Mouse (Mus musculus): Measurements from ENCODE around the gene Atp5g1.

Gene Atp5g1

DNA sequence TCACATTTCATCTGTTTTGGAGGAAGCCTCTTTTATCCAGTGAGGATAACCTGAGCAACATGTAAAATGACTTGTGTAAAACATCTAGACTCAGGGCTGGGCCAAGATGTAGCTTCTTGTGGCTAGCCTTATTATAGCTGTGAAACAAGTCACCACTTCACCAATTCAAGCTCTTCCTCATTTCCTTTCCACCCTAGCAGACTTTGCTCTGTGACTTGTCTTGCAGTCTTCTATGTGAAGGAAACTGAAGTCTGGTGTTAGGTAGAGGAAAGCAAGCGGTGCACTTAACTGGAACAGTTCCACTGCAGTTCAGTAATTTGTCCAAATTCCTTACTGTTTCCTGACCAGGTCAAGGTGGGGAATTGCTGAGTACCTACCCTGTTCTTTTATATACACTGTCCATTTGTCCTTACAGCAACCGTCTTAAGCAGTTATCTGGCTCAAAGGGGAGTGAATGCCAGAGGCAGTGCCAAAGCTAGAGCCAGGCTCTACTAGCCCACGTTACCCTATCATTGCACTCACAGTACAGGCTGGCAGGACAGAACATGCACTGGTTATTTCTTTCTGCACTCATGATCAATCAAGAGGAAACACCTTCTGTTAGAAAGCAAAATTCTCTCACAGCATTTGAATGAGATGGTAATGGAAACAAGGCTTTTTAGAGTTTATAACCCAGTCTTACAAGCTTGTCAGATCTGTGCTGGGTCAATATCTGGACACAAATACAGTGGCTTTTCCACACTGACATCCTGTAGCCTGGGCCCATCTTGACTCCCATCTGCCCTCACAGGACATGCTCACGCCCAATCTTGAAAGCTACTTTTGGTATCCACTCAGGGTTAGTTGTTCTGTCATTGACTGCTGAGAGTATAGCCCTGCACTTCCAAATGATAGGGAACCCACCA is 27.7 kb downstream of the Atp5g1 start:
- CTCF ChIA-PET = interaction anchor here in 1 of 4 experiments (0.5 to 0.6 kb wide), 2 partner anchors 58 to 485 kb away, joined by 3 read pairs; no protein-coding TSS in a partner anchor
- POLR2A ChIA-PET = interaction anchor here (0.5 to 6.7 kb wide), 13 partner anchors 10 to 735 kb away, joined by 3 to 45 read pairs (median 4); partner anchors contain the start of genes Atp5g1 (in 2 of the 4), Snf8 (in 1 of the 4) and Ube2z (in 1 of the 4)

DNA sequence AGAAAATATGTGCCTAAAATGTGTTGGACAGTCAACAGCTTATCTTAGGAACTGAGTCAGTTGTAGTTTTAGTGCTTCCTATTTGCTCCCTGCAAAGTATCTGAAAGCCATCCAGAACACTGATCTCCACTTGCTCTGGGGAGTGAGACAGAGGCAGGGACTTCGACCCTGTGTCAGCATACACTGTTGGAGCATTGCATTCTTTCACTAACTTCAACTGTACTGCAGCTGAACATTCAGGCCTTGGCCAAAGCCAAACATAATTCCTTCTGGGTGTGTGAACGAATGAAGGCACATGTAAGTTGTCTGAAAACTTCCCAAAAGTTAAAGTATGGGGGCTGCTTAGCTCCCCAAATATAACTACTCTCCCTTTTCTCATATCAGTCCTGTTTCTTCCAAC is 28.7 kb downstream of the Atp5g1 start:
- POLR2A ChIA-PET = interaction anchor here in 3 of 4 experiments (0.6 to 6.7 kb wide), 7 partner anchors 10 to 29 kb away, joined by 3 to 45 read pairs (median 10); partner anchors contain the start of genes Atp5g1 (in 1 of the 3), Snf8 (in 1 of the 3) and Ube2z (in 1 of the 3)
- CTCF ChIA-PET = interaction anchor here in 1 of 4 experiments (0.8 kb wide), 1 partner anchor 19 kb away, joined by 3 read pairs; no protein-coding TSS in a partner anchor

GRCm38 (mm10) chr11:96046028-96046427 is 29.4 kb downstream of the Atp5g1 start:
- POLR2A ChIA-PET = interaction anchor here in 3 of 4 experiments (0.6 to 6.7 kb wide), 9 partner anchors 9 to 66 kb away, joined by 3 to 45 read pairs (median 12); partner anchors contain the start of genes Atp5g1 (in 1 of the 3), Snf8 (in 1 of the 3) and Ube2z (in 1 of the 3)
- CTCF ChIA-PET = interaction anchor here in 1 of 4 experiments (0.8 to 1.5 kb wide), 2 partner anchors 20 to 65 kb away, joined by 3 read pairs; no protein-coding TSS in a partner anchor

DNA sequence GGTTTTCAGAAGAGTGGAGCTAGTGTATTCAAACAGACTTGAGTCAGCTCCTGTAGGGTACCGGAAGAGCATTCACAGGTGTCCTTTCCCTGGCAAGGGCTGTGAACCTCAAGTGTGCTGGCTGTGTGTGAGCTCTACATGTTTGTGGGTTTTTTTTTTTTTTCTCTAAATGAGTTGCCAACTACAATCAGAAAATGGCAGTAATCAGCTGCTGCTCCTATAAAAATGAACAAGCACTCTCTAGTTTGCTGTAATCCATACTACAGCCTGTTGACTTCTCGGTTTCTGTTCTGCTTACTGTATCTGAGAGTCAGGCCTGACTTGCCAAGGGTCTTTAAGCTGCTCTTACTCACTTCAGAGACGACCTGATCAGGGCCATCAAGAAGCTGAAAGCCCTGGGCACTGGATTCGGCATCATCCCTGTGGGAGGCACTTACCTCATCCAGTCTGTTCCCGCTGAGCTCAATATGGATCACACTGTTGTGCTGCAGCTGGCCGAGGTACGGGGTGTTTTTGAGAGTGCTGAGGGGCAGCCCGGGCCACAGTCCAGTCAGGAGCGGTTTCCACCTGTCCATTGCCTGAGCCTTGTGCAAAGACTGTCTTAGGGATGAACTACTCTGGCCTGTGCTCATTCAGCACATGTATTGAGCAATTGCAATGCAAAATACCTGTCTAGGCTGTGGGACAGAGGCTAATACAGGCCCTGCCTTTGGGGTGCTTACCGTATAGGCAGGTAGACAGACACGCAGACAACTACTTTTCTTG is 30.5 kb downstream of the Atp5g1 start:
- POLR2A ChIA-PET = interaction anchor here (0.5 to 6.7 kb wide), 23 partner anchors 8 to 765 kb away, joined by 3 to 45 read pairs (median 4); partner anchors contain the start of genes Snf8 (in 3 of the 4), Ube2z (in 2 of the 4) and Atp5g1 (in 1 of the 4)
- CTCF ChIA-PET = interaction anchor here in 3 of 4 experiments (0.6 to 1.5 kb wide), 5 partner anchors 10 to 1439 kb away, joined by 3 to 9 read pairs (median 3); partner anchors contain the start of gene Snf8 (in 1 of the 3)

DNA sequence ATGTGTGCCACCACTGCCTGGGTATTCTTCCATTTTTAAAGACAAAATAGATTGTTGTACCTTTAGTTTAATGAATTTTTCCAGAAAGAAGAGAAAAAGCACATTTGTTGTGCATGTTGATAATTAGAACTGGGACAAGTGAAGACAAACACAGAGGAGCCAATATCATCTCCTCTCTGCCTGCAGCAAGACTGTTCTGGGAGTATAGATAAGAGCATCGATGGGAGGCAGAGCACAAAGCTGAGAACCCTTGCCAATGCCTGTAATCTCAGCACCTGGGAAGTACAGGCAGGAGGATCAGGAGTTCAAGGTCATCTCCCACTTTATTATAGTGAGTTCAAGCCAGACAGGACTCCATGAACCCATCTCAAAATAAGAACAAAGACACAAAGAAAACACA is 36.9 kb downstream of the Atp5g1 start:
- ChIA-PET POLR2A (interaction anchor here in 2 of 4 experiments (1.0 to 1.2 kb wide), 2 partner anchors 11 to 58 kb away, joined by 3 to 7 read pairs; no protein-coding TSS in a partner anchor), CTCF (no interaction called here)

DNA sequence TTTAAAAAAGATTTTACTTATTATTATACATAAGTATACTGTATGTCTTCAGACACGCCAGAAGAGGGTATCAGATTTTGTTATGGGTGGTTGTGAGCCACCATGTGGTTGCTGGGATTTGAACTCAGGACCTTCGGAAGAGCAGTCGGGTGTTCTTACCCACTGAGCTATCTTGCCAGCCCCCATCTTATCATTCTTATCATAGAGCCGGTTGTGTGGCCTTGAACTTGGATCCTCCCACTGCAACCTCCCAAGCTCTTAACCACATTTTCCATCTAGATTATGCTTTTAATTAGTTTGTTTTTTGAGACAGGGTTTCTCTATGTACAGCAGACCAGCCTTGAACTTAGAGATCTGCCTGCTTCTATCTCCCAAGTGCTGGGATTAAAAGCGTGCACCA is 38.0 kb downstream of the Atp5g1 start:
- ChIA-PET CTCF (no interaction called here), POLR2A (interaction anchor here in 3 of 4 experiments (0.6 to 1.4 kb wide), 6 partner anchors 9 to 656 kb away, joined by 3 to 10 read pairs (median 6); no protein-coding TSS in a partner anchor)

- POLR2A ChIA-PET = interaction anchor here (0.6 to 2.5 kb wide), 87 partner anchors 9 to 1679 kb away, joined by 3 to 45 read pairs (median 4); partner anchors contain the start of genes Abi3 (in 2 of the 4), Atp5g1 (in 2 of the 4), B4galnt2 (in 2 of the 4) and Igf2bp1 (in 2 of the 4)
- CTCF ChIA-PET = interaction anchor here (0.6 to 2.1 kb wide), 22 partner anchors 10 to 514 kb away, joined by 3 to 13 read pairs (median 3); partner anchors contain the start of gene Atp5g1 (in 3 of the 4)
These were observed 40.3 kb downstream of the Atp5g1 start for GRCm38 (mm10) chr11:96035133-96035532.

GRCm38 (mm10) chr11:96034596-96035052 is 40.8 kb downstream of the Atp5g1 start, which contains the start of gene Snf8:
TSS of gene Snf8 (plus strand) at chr11:96034885.
- ChIA-PET POLR2A (interaction anchor here (0.5 to 2.5 kb wide), 116 partner anchors 9 to 1680 kb away, joined by 3 to 45 read pairs (median 4); partner anchors contain the start of genes Atp5g1 (in 3 of the 4), Abi3 (in 2 of the 4), B4galnt2 (in 2 of the 4) and Igf2bp1 (in 2 of the 4)), CTCF (interaction anchor here (0.6 to 2.1 kb wide), 35 partner anchors 10 to 1065 kb away, joined by 3 to 13 read pairs (median 3); partner anchors contain the start of genes Atp5g1 (in 3 of the 4) and Slc35b1 (in 1 of the 4))

DNA sequence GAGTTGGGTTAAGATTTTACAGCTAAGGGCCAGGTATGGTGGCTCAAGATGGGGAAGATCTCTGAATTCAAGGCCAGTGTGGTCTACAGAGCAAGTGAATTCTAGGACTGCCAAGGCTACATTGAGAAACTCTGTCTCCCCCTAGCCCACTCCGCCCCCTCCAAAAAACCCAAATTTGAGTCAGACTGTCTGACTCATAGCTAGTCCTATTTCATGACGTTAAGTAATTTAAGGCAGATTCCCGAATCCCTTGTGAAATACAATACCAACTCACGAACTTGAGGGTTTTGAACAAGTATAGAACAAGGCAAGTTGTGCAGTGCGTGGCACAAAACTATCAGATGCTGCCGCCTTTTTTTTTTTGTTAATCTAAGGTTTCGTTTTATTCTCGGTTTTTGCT is 41.4 kb downstream of the Atp5g1 start:
- CTCF ChIA-PET = interaction anchor here (0.6 to 2.1 kb wide), 29 partner anchors 11 to 1064 kb away, joined by 3 to 13 read pairs (median 3); partner anchors contain the start of genes Atp5g1 (in 2 of the 4) and Slc35b1 (in 1 of the 4)

DNA sequence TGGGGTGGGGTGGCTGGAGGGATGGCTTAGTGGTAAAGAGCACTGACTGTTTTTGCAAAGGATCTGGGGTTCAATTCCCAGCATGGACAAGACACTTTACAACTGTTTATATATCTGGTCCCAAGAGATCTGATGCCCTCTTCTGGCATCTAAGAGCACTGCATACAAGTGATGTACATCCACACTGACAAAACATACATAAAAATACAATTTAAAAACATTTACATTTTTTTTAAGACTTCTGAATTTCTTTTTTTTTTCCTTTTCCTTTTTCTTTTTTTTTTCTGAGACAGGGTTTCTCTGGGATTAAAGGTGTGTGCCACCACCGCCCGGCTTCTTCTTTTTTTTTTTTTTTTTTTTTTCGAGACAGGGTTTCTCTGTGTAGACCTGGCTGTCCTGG is 42.2 kb downstream of the Atp5g1 start:
- ChIA-PET POLR2A (interaction anchor here (0.7 to 2.5 kb wide), 23 partner anchors 11 to 173 kb away, joined by 3 to 45 read pairs (median 12); partner anchors contain the start of genes Atp5g1 (in 1 of the 4), B4galnt2 (in 1 of the 4) and Ube2z (in 1 of the 4)), CTCF (interaction anchor here in 3 of 4 experiments (0.6 to 1.0 kb wide), 3 partner anchors 10 to 83 kb away, joined by 3 read pairs; no protein-coding TSS in a partner anchor)

More for the DNA sequence above, 41.4 kb downstream of the Atp5g1 start:
- POLR2A ChIA-PET = interaction anchor here (0.5 to 2.5 kb wide), 92 partner anchors 10 to 715 kb away, joined by 3 to 45 read pairs (median 4); partner anchors contain the start of genes Atp5g1 (in 3 of the 4), Abi3 (in 2 of the 4), Ube2z (in 2 of the 4) and B4galnt2 (in 1 of the 4)

GRCm38 (mm10) chr11:96031701-96032100 is 43.8 kb downstream of the Atp5g1 start:
- CTCF ChIA-PET = interaction anchor here (0.6 to 1.5 kb wide), 12 partner anchors 8 to 230 kb away, joined by 3 to 9 read pairs (median 3); no protein-coding TSS in a partner anchor
- POLR2A ChIA-PET = interaction anchor here in 3 of 4 experiments (0.6 to 1.9 kb wide), 7 partner anchors 9 to 52 kb away, joined by 3 to 6 read pairs (median 3); no protein-coding TSS in a partner anchor

DNA sequence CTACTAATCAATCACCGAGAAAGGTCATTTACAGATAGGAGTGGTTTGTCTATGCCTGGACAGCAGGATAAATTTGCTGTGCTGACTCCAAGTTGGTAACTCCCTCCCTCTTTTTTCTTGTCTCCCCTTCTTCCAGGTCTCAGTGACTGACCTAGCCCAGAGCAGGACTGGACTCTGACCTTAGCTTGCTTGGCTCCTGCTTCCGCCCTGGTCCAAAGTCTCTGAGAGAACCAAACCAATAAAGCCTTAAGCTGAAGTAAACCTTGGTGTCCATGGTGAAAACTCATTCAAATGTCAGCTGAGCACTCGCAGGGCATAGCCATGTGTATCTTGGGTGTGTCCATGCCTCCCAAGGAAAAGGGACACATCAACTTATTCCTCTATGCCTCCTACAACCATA is 44.9 kb downstream of the Atp5g1 start:
- CTCF ChIA-PET = interaction anchor here in 2 of 4 experiments (1.0 to 1.6 kb wide), 5 partner anchors 10 to 231 kb away, joined by 3 to 7 read pairs (median 3); no protein-coding TSS in a partner anchor

GRCm38 (mm10) chr11:96028130-96028529 is 47.3 kb downstream of the Atp5g1 start:
- CTCF ChIA-PET = interaction anchor here in 2 of 4 experiments (0.6 to 1.6 kb wide), 2 partner anchors 11 to 278 kb away, joined by 4 to 5 read pairs; no protein-coding TSS in a partner anchor
- POLR2A ChIA-PET = interaction anchor here in 2 of 4 experiments (0.5 to 1.8 kb wide), 5 partner anchors 38 to 533 kb away, joined by 3 to 9 read pairs (median 3); no protein-coding TSS in a partner anchor

More for the DNA sequence above, 44.9 kb downstream of the Atp5g1 start:
- POLR2A ChIA-PET = interaction anchor here in 1 of 4 experiments (1.1 to 1.9 kb wide), 2 partner anchors 38 to 61 kb away, joined by 3 to 4 read pairs; no protein-coding TSS in a partner anchor

- ChIA-PET POLR2A (interaction anchor here in 3 of 4 experiments (0.6 to 4.8 kb wide), 26 partner anchors 9 to 210 kb away, joined by 3 to 23 read pairs (median 4); partner anchors contain the start of genes Snf8 (in 2 of the 3), Atp5g1 (in 1 of the 3), Igf2bp1 (in 1 of the 3) and Ube2z (in 1 of the 3)), CTCF (interaction anchor here in 1 of 4 experiments (1.0 to 1.7 kb wide), 2 partner anchors 9 to 45 kb away, joined by 3 to 7 read pairs; no protein-coding TSS in a partner anchor)
These were observed 54.8 kb downstream of the Atp5g1 start for GRCm38 (mm10) chr11:96020622-96021021.

Data from embryonic stem cell, embryonic (primary cell).